Mouse (Mus musculus): ENCODE results near the gene Gm45808.

DNA sequence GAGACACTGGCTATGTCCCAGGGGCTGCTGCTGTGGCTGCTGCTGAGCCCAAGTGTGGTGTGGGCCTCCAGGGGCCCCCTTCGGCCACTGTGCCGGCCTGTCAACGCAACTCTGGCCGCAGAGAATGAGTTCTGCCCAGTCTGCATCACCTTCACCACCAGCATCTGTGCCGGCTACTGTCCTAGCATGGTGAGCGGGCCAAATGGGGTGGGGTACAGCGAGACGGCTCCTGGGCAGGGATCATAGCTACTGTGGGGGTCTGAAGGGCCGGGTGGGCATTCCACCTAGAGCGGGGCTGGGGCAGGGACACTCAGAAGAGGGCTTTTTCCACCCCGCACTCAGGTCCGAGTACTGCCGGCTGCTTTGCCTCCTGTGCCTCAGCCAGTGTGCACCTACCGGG is 65.4 kb downstream of the Gm45808 start:
- TF ChIP-seq CTCF (IDR thresholded peaks at IDR 0.05; ENCODE audit: control insufficient read depth, insufficient read depth, insufficient read length): no peak
- TF ChIP-seq MYOD1 (IDR thresholded peaks at IDR 0.05; ENCODE audit: control insufficient read depth, insufficient read length, low read depth): no peak
- no peak for TF ChIP-seq CEBPB (IDR thresholded peaks at IDR 0.05; ENCODE audit: low read depth)
- no peak for TF ChIP-seq MYOG (IDR thresholded peaks at IDR 0.05; ENCODE audit: control insufficient read depth, extremely low read depth, insufficient read length)
- no peak for TF ChIP-seq MAX (IDR thresholded peaks at IDR 0.05)
- no peak for TF ChIP-seq USF1 (IDR thresholded peaks at IDR 0.05; ENCODE audit: low read depth)
- TF ChIP-seq FOSL1 (IDR thresholded peaks at IDR 0.05; ENCODE audit: insufficient read depth, low read length, poor library complexity, severe bottlenecking): no peak
